Mouse (Mus musculus): Measurements from ENCODE around the gene Mtrf1. TPM values are rescaled to one million over a fixed set of nuclear protein-coding genes. Genes with fewer than 3 reads are reported as not detected.

Gene Mtrf1
- polyA plus RNA-seq, 1 experiment = 2.7 TPM

GRCm38 (mm10) chr14:79389438-79390264 lies 7.9 kb upstream of the Mtrf1 start:
- Histone ChIP-seq H3K79me2 (ENCODE audit: control insufficient read depth, insufficient read depth) (peaks cover 57% of the 10 kb centered on the region), H3ac (ENCODE audit: control insufficient read depth, insufficient read length, low read depth) (peak overlapping the region; percentile 88), H3K79me3 (ENCODE audit: low read depth) (peaks cover 51% of the 10 kb centered on the region), H3K4me3 (ENCODE audit: insufficient read depth, poor library complexity, severe bottlenecking) (peak overlapping the region; percentile 84), H3K27me3 (ENCODE audit: control insufficient read depth, insufficient read depth, insufficient read length) (no peaks in the 10 kb centered on the region), H3K36me3 (ENCODE audit: control insufficient read depth, insufficient read depth) (peaks cover 35% of the 10 kb centered on the region)
- TF ChIP-seq USF1 (IDR thresholded peaks at IDR 0.05; ENCODE audit: low read depth) (peak; percentile 34), CEBPB (IDR thresholded peaks at IDR 0.05; ENCODE audit: low read depth) (no peak)

GRCm38 (mm10) chr14:79390265-79390926 lies 7.2 kb upstream of the Mtrf1 start, which contains the start of gene Naa16:
TSS of gene Naa16 (minus strand) at chr14:79390778.
- peak within 1 kb of the TSS; percentile 84 for H3K4me3 ChIP-seq (ENCODE audit: insufficient read depth, poor library complexity, severe bottlenecking)
- peaks cover 30% of the 10 kb centered on the region for H3K36me3 ChIP-seq (ENCODE audit: control insufficient read depth, insufficient read depth)
- no peak for TF ChIP-seq CEBPB (IDR thresholded peaks at IDR 0.05; ENCODE audit: low read depth)
- TF ChIP-seq MAX (IDR thresholded peaks at IDR 0.05) = peak; percentile 25
- TF ChIP-seq FOSL1 (IDR thresholded peaks at IDR 0.05; ENCODE audit: insufficient read depth, low read length, poor library complexity, severe bottlenecking) = no peak
- peak; percentile 56 for TF ChIP-seq CTCF (IDR thresholded peaks at IDR 0.05; ENCODE audit: control insufficient read depth, insufficient read depth, insufficient read length)
- H3K79me2 ChIP-seq (ENCODE audit: control insufficient read depth, insufficient read depth) = peaks cover 50% of the 10 kb centered on the region
- peak within 1 kb of the TSS; percentile 88 for H3ac ChIP-seq (ENCODE audit: control insufficient read depth, insufficient read length, low read depth)
- peaks cover 44% of the 10 kb centered on the region for H3K79me3 ChIP-seq (ENCODE audit: low read depth)
- no peaks in the 10 kb centered on the region for H3K27me3 ChIP-seq (ENCODE audit: control insufficient read depth, insufficient read depth, insufficient read length)

GRCm38 (mm10) chr14:79393289-79393688 lies 4.3 kb upstream of the Mtrf1 start:
- TF ChIP-seq USF1 (IDR thresholded peaks at IDR 0.05; ENCODE audit: low read depth) (no peak), FOSL1 (IDR thresholded peaks at IDR 0.05; ENCODE audit: insufficient read depth, low read length, poor library complexity, severe bottlenecking) (no peak), CTCF (IDR thresholded peaks at IDR 0.05; ENCODE audit: control insufficient read depth, insufficient read depth, insufficient read length) (no peak), CEBPB (IDR thresholded peaks at IDR 0.05; ENCODE audit: low read depth) (no peak), MAX (IDR thresholded peaks at IDR 0.05) (no peak), MYOD1 (IDR thresholded peaks at IDR 0.05; ENCODE audit: control insufficient read depth, insufficient read length, low read depth) (no peak), MYOG (IDR thresholded peaks at IDR 0.05; ENCODE audit: control insufficient read depth, extremely low read depth, insufficient read length) (no peak)

GRCm38 (mm10) chr14:79394564-79394963 lies 3.0 kb upstream of the Mtrf1 start:
- Histone ChIP-seq H3ac (ENCODE audit: control insufficient read depth, insufficient read length, low read depth) (no peak overlapping the region), H3K4me3 (ENCODE audit: insufficient read depth, poor library complexity, severe bottlenecking) (no peak overlapping the region), H3K79me3 (ENCODE audit: low read depth) (peaks cover 5% of the 10 kb centered on the region), H3K27me3 (ENCODE audit: control insufficient read depth, insufficient read depth, insufficient read length) (no peaks in the 10 kb centered on the region), H3K36me3 (ENCODE audit: control insufficient read depth, insufficient read depth) (no peaks in the 10 kb centered on the region), H3K79me2 (ENCODE audit: control insufficient read depth, insufficient read depth) (peaks cover 8% of the 10 kb centered on the region)
- TF ChIP-seq USF1 (IDR thresholded peaks at IDR 0.05; ENCODE audit: low read depth) = peak; percentile 32
- no peak for TF ChIP-seq MYOD1 (IDR thresholded peaks at IDR 0.05; ENCODE audit: control insufficient read depth, insufficient read length, low read depth)

More at GRCm38 (mm10) chr14:79393289-79393688, 4.3 kb upstream of the Mtrf1 start:
- no peak overlapping the region for H3K4me3 ChIP-seq (ENCODE audit: insufficient read depth, poor library complexity, severe bottlenecking)
- H3K79me2 ChIP-seq (ENCODE audit: control insufficient read depth, insufficient read depth) = peaks cover 21% of the 10 kb centered on the region
- H3K27me3 ChIP-seq (ENCODE audit: control insufficient read depth, insufficient read depth, insufficient read length) = no peaks in the 10 kb centered on the region
- H3K36me3 ChIP-seq (ENCODE audit: control insufficient read depth, insufficient read depth) = peaks cover 4% of the 10 kb centered on the region
- H3ac ChIP-seq (ENCODE audit: control insufficient read depth, insufficient read length, low read depth) = no peak overlapping the region
- peaks cover 17% of the 10 kb centered on the region for H3K79me3 ChIP-seq (ENCODE audit: low read depth)

GRCm38 (mm10) chr14:79407641-79408040 lies 10.1 kb downstream of the Mtrf1 start:
- TF ChIP-seq FOSL1 (IDR thresholded peaks at IDR 0.05; ENCODE audit: insufficient read depth, low read length, poor library complexity, severe bottlenecking) = no peak
- TF ChIP-seq CEBPB (IDR thresholded peaks at IDR 0.05; ENCODE audit: low read depth) = no peak
- TF ChIP-seq CTCF (IDR thresholded peaks at IDR 0.05; ENCODE audit: control insufficient read depth, insufficient read depth, insufficient read length) = no peak
- no peak for TF ChIP-seq MYOD1 (IDR thresholded peaks at IDR 0.05; ENCODE audit: control insufficient read depth, insufficient read length, low read depth)
- H3K79me3 ChIP-seq (ENCODE audit: low read depth) = no peaks in the 10 kb centered on the region
- no peak overlapping the region for H3K4me3 ChIP-seq (ENCODE audit: insufficient read depth, poor library complexity, severe bottlenecking)
- no peaks in the 10 kb centered on the region for H3K79me2 ChIP-seq (ENCODE audit: control insufficient read depth, insufficient read depth)
- no peaks in the 10 kb centered on the region for H3K36me3 ChIP-seq (ENCODE audit: control insufficient read depth, insufficient read depth)
- no peaks in the 10 kb centered on the region for H3K27me3 ChIP-seq (ENCODE audit: control insufficient read depth, insufficient read depth, insufficient read length)
- no peak overlapping the region for H3ac ChIP-seq (ENCODE audit: control insufficient read depth, insufficient read length, low read depth)

- no peak for TF ChIP-seq MYOG (IDR thresholded peaks at IDR 0.05; ENCODE audit: control insufficient read depth, extremely low read depth, insufficient read length)
- TF ChIP-seq USF1 (IDR thresholded peaks at IDR 0.05; ENCODE audit: low read depth) = no peak
- no peak for TF ChIP-seq CTCF (IDR thresholded peaks at IDR 0.05; ENCODE audit: control insufficient read depth, insufficient read depth, insufficient read length)
- TF ChIP-seq MAX (IDR thresholded peaks at IDR 0.05) = no peak
- no peak for TF ChIP-seq CEBPB (IDR thresholded peaks at IDR 0.05; ENCODE audit: low read depth)
- no peak for TF ChIP-seq FOSL1 (IDR thresholded peaks at IDR 0.05; ENCODE audit: insufficient read depth, low read length, poor library complexity, severe bottlenecking)
- TF ChIP-seq MYOD1 (IDR thresholded peaks at IDR 0.05; ENCODE audit: control insufficient read depth, insufficient read length, low read depth) = no peak
- H3K27me3 ChIP-seq (ENCODE audit: control insufficient read depth, insufficient read depth, insufficient read length) = no peaks in the 10 kb centered on the region
- no peaks in the 10 kb centered on the region for H3K36me3 ChIP-seq (ENCODE audit: control insufficient read depth, insufficient read depth)
Observed at GRCm38 (mm10) chr14:79409278-79409830, 11.8 kb downstream of the Mtrf1 start.

More at GRCm38 (mm10) chr14:79409278-79409830, 11.8 kb downstream of the Mtrf1 start:
- Histone ChIP-seq H3K79me3 (ENCODE audit: low read depth) (no peaks in the 10 kb centered on the region), H3ac (ENCODE audit: control insufficient read depth, insufficient read length, low read depth) (no peak overlapping the region), H3K4me3 (ENCODE audit: insufficient read depth, poor library complexity, severe bottlenecking) (no peak overlapping the region), H3K79me2 (ENCODE audit: control insufficient read depth, insufficient read depth) (no peaks in the 10 kb centered on the region)
